Mouse (Mus musculus): ENCODE results near the gene Ttll4. TPM values are rescaled to one million over a fixed set of nuclear protein-coding genes. Genes with fewer than 3 reads are reported as not detected.
A peak's percentile ranks its signal among the peaks of the same experiment; 100 is the strongest.

The Ttll4 gene
- polyA plus RNA-seq, 1 experiment from 2014 or later, result 7.1 TPM

DNA sequence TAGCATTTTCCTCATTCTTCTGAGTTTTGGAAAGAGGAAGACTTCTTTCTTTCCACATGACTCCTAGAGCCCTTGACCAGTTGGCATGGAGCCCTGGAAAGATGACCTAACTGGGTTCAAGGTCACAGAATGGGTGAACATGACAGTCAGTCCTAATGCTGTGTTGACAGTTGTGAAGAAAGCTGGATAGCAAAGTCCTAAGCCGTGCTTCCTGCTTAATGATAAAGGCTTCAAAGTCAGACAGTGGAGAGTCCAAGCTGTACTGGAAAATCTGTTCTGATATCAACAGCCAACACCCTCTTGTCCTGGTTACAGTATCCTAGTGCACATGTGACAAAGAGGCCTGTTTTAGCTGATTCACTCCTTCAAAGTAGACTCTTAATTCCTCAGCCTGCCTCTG lies 37.2 kb downstream of the Ttll4 start:
- WGBS, result 25% methylated on average over 1 of the region's 1 CpGs
- H3K9ac ChIP-seq (ENCODE audit: low read length), result no peak overlapping the region
- peaks cover 12% of the 10 kb centered on the region for H3K4me1 ChIP-seq (ENCODE audit: control insufficient read depth, insufficient read depth, low read length)
- H3K27me3 ChIP-seq (ENCODE audit: control insufficient read depth, insufficient read depth, low read length), result no peaks in the 10 kb centered on the region
- H3K4me3 ChIP-seq (ENCODE audit: low read length), result no peak overlapping the region
- peak; percentile 66 for ATAC-seq (replicated peaks; ENCODE audit: extremely low read depth, insufficient read depth, low FRiP score)
- H3K4me2 ChIP-seq (ENCODE audit: low read depth, low read length), result no peak overlapping the region
- peak overlapping the region; percentile 58 for H3K27ac ChIP-seq (ENCODE audit: low read length)
- H3K9me3 ChIP-seq (replicated peaks; ENCODE audit: control insufficient read depth, low read length), result no peaks in the 10 kb centered on the region
- H3K36me3 ChIP-seq (ENCODE audit: control insufficient read depth, insufficient read depth), result peaks cover 31% of the 10 kb centered on the region

DNA sequence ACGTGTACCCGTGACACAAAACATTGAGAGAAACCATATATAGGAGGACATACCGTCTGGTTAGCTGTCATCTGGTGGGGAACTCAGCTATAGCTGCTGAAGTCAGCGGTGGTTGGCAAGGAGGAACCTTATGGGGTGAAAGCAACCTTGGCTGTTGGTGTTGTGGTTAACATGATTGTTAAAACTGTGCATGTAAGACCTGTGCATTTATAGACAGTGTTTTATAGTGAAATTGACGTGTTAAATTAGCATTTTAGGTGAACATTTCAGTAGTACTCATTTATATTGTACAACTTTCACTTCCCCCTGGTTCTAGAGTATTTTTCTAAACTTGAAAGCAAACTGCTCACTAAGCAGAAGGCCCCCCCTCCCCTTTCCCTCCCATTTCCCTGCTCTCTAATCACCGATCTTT lies 40.6 kb downstream of the Ttll4 start:
- H3K27ac ChIP-seq (ENCODE audit: low read length), result no peak overlapping the region
- WGBS, result 87% methylated on average over 6 of the region's 6 CpGs
- H3K4me3 ChIP-seq (ENCODE audit: low read length), result no peak overlapping the region
- H3K27me3 ChIP-seq (ENCODE audit: control insufficient read depth, insufficient read depth, low read length), result no peaks in the 10 kb centered on the region
- no peak overlapping the region for H3K4me2 ChIP-seq (ENCODE audit: low read depth, low read length)
- no peaks in the 10 kb centered on the region for H3K9me3 ChIP-seq (replicated peaks; ENCODE audit: control insufficient read depth, low read length)
- H3K36me3 ChIP-seq (ENCODE audit: control insufficient read depth, insufficient read depth), result peaks cover 12% of the 10 kb centered on the region
- peaks cover 17% of the 10 kb centered on the region for H3K4me1 ChIP-seq (ENCODE audit: control insufficient read depth, insufficient read depth, low read length)
- H3K9ac ChIP-seq (ENCODE audit: low read length), result no peak overlapping the region
- ATAC-seq (replicated peaks; ENCODE audit: extremely low read depth, insufficient read depth, low FRiP score), result no peak

DNA sequence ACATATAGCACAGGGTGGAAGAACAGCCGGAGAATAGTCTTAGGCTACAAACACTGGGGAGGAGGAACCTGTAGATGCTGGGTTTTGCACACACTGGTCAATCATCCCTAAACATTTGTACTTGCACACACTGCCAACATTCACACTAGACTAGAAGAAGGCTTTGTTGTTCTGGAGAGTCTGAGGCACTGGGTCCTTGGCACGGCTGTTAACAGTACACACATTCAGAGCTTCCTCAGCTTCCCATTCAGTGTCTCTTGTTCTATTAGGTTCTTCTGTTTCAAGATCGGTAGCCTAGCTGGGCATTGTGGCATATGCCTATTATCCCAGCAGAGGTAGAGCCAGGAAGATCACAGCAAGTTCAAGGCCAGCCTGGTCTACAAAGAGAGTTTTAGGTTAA lies 42.6 kb downstream of the Ttll4 start:
- H3K27ac ChIP-seq (ENCODE audit: low read length), result no peak overlapping the region
- peaks cover 9% of the 10 kb centered on the region for H3K4me1 ChIP-seq (ENCODE audit: control insufficient read depth, insufficient read depth, low read length)
- H3K9ac ChIP-seq (ENCODE audit: low read length), result no peak overlapping the region
- H3K27me3 ChIP-seq (ENCODE audit: control insufficient read depth, insufficient read depth, low read length), result no peaks in the 10 kb centered on the region
- H3K36me3 ChIP-seq (ENCODE audit: control insufficient read depth, insufficient read depth), result 0 out of 2 replicates have a peak, but pooled peaks cover 2% of the 10 kb centered on the region
- no peak overlapping the region for H3K4me2 ChIP-seq (ENCODE audit: low read depth, low read length)
- H3K9me3 ChIP-seq (replicated peaks; ENCODE audit: control insufficient read depth, low read length), result no peaks in the 10 kb centered on the region
- ATAC-seq (replicated peaks; ENCODE audit: extremely low read depth, insufficient read depth, low FRiP score), result no peak
- H3K4me3 ChIP-seq (ENCODE audit: low read length), result no peak overlapping the region
- 76% methylated on average over 3 of the region's 3 CpGs for WGBS

- no peak overlapping the region for H3K9ac ChIP-seq (ENCODE audit: low read length)
- 68% methylated on average over 5 of the region's 5 CpGs for WGBS
- H3K27me3 ChIP-seq (ENCODE audit: control insufficient read depth, insufficient read depth, low read length), result no peaks in the 10 kb centered on the region
- no peaks in the 10 kb centered on the region for H3K9me3 ChIP-seq (replicated peaks; ENCODE audit: control insufficient read depth, low read length)
- peaks cover 5% of the 10 kb centered on the region; the same call in 1 of the 2 replicates for H3K4me1 ChIP-seq (ENCODE audit: control insufficient read depth, insufficient read depth, low read length)
- ATAC-seq (replicated peaks; ENCODE audit: extremely low read depth, insufficient read depth, low FRiP score), result no peak
- no peaks in the 10 kb centered on the region for H3K36me3 ChIP-seq (ENCODE audit: control insufficient read depth, insufficient read depth)
- H3K4me2 ChIP-seq (ENCODE audit: low read depth, low read length), result no peak overlapping the region
- H3K4me3 ChIP-seq (ENCODE audit: low read length), result no peak overlapping the region
- no peak overlapping the region for H3K27ac ChIP-seq (ENCODE audit: low read length)
Observed at GRCm38 (mm10) chr1:74705016-74705415, 43.5 kb downstream of the Ttll4 start.

DNA sequence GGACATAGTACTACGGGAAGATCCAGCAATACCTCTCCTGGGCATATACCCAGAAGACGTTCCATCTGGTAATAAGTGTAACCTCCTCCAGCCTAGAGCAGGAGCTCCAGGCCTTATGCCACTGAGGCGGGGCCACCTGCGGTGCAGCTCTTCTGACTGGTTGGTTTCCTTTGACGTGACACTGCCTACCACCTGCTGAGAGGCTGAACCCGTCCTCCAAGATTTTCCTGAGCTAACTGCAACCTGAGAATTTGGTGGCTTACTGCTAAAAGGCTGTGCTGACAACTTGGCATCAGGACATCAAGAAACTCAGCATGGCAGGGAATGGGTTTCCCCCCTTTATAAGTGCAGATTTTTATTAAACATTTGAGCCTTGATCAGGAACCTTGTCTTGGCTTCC lies 48.0 kb downstream of the Ttll4 start:
- Histone ChIP-seq H3K36me3 (ENCODE audit: control insufficient read depth, insufficient read depth) (no peaks in the 10 kb centered on the region), H3K9me3 (replicated peaks; ENCODE audit: control insufficient read depth, low read length) (no peaks in the 10 kb centered on the region), H3K4me2 (ENCODE audit: low read depth, low read length) (no peak overlapping the region), H3K9ac (ENCODE audit: low read length) (no peak overlapping the region), H3K27ac (ENCODE audit: low read length) (no peak overlapping the region), H3K4me3 (ENCODE audit: low read length) (no peak overlapping the region), H3K4me1 (ENCODE audit: control insufficient read depth, insufficient read depth, low read length) (peaks cover 11% of the 10 kb centered on the region), H3K27me3 (ENCODE audit: control insufficient read depth, insufficient read depth, low read length) (no peaks in the 10 kb centered on the region)
- no peak for ATAC-seq (replicated peaks; ENCODE audit: extremely low read depth, insufficient read depth, low FRiP score)
- 38% methylated on average over 6 of the region's 6 CpGs for WGBS

DNA sequence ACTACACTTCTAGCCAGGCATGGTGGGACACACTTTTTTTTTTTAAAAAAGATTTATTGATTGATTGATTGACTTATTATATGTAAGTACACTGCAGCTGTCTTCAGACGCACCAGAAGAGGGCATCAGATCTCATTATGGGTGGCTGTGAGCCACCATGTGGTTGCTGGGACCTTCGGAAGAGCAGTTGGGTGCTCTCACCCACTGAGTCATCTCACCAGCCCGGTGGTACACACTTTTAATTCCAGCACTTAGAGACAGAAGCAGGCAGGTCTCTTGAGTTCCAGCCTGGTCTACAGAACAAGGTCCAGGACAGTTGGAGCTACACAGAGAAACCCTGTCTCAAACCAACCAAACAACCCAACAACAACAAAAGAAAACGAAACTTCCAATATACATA lies 50.5 kb downstream of the Ttll4 start:
- Histone ChIP-seq H3K9me3 (replicated peaks; ENCODE audit: control insufficient read depth, low read length) (no peaks in the 10 kb centered on the region), H3K4me1 (ENCODE audit: control insufficient read depth, insufficient read depth, low read length) (peaks cover 6% of the 10 kb centered on the region), H3K9ac (ENCODE audit: low read length) (no peak overlapping the region), H3K36me3 (ENCODE audit: control insufficient read depth, insufficient read depth) (no peaks in the 10 kb centered on the region), H3K27me3 (ENCODE audit: control insufficient read depth, insufficient read depth, low read length) (no peaks in the 10 kb centered on the region), H3K4me3 (ENCODE audit: low read length) (no peak overlapping the region), H3K27ac (ENCODE audit: low read length) (no peak overlapping the region), H3K4me2 (ENCODE audit: low read depth, low read length) (no peak overlapping the region)
- ATAC-seq (replicated peaks; ENCODE audit: extremely low read depth, insufficient read depth, low FRiP score), result no peak
- 69% methylated on average over 4 of the region's 4 CpGs for WGBS

DNA sequence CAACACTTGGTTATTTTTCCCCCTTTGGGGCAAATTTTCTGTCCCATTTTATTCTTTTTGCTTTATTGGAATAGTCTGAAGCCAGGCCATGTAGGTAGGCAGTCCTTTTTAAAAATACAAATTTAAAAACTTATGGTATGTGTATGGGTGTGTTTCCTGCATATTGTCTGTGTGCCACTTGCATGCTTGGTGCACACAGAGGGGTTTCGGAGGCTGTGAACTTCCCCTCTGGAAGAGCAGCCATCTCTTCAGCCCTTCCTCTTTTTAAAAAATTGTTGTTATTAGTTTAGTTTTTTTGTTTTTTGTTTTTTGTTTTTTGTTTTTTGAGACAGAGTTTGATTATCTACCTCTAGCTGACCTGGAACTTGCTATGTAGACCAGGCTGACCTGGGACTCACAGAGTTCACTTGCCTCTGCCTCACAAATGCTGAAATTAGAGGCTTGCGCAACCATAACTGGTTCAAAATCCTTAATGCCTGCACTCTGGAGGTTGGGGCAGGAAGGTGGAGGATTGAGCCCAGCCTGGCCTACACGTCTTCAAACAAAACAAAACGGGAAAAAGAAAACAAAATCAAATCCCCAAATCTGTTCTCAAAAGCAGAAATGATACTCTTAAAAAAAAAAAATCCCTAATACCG lies 51.0 kb downstream of the Ttll4 start:
- no peaks in the 10 kb centered on the region for H3K27me3 ChIP-seq (ENCODE audit: control insufficient read depth, insufficient read depth, low read length)
- H3K9ac ChIP-seq (ENCODE audit: low read length), result peak overlapping the region; percentile 77
- no peaks in the 10 kb centered on the region for H3K9me3 ChIP-seq (replicated peaks; ENCODE audit: control insufficient read depth, low read length)
- peak overlapping the region; percentile 81 for H3K4me2 ChIP-seq (ENCODE audit: low read depth, low read length)
- H3K36me3 ChIP-seq (ENCODE audit: control insufficient read depth, insufficient read depth), result no peaks in the 10 kb centered on the region
- peak overlapping the region; percentile 61 for H3K4me3 ChIP-seq (ENCODE audit: low read length)
- WGBS, result 35% methylated on average over 5 of the region's 5 CpGs
- H3K27ac ChIP-seq (ENCODE audit: low read length), result peak overlapping the region; percentile 64
- no peak for ATAC-seq (replicated peaks; ENCODE audit: extremely low read depth, insufficient read depth, low FRiP score)
- H3K4me1 ChIP-seq (ENCODE audit: control insufficient read depth, insufficient read depth, low read length), result peaks cover 6% of the 10 kb centered on the region

DNA sequence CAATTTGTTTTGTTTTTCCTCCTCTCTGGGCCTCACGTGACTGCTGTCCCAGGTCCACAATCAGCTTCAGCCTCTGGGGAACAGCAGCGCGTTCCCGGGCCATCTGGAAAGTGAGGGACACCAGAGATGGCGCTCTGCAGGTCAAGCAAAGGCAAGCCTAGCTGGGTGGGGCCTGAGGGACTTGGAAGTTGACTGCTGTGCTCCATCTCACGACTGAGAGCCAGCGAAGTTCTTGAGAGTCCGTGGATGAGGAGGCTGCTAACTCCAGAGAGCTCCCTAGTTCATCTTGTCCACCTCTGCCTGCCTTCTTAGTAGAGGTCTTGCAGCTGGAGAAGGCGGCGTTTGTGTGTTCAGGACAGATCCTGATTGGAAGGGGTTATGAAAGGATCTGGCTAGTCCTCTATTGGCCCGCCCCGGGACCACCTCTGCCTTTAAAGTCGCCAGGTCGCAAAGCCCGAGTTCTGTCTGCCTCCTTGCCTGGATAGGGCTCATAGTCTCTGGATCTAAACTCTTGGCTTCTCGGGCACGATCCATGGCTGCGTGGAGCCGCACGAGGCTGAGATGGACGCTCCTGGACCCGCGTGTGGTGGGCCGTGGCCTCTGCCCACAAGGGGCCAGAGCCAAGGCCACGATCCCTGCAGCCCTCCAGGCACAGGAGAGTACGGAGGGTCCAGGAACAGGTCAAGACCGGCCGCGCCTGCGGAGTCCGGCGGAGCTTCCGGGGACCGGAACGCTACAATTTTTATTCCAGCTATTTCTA lies 51.7 kb downstream of the Ttll4 start, which contains the start of gene Cyp27a1:
Gene Cyp27a1 (plus strand): TSS at position 476 of the 760 bp plus-strand sequence.
- H3K27me3 ChIP-seq (ENCODE audit: control insufficient read depth, insufficient read depth, low read length), result no peaks in the 10 kb centered on the region
- H3K27ac ChIP-seq (ENCODE audit: low read length), result peak within 1 kb of the TSS; percentile 64
- H3K36me3 ChIP-seq (ENCODE audit: control insufficient read depth, insufficient read depth), result no peaks in the 10 kb centered on the region

More for the DNA sequence above, 51.7 kb downstream of the Ttll4 start, which contains the start of gene Cyp27a1:
- WGBS, result 4% methylated on average over 35 of the region's 35 CpGs
- Histone ChIP-seq H3K4me1 (ENCODE audit: control insufficient read depth, insufficient read depth, low read length) (peaks cover 6% of the 10 kb centered on the region), H3K4me3 (ENCODE audit: low read length) (peak within 1 kb of the TSS; percentile 61), H3K9ac (ENCODE audit: low read length) (peak within 1 kb of the TSS; percentile 77), H3K9me3 (replicated peaks; ENCODE audit: control insufficient read depth, low read length) (no peaks in the 10 kb centered on the region), H3K4me2 (ENCODE audit: low read depth, low read length) (peak within 1 kb of the TSS; percentile 81)
- peak; percentile 83 for ATAC-seq (replicated peaks; ENCODE audit: extremely low read depth, insufficient read depth, low FRiP score)

All from heart, embryonic 16.5 days (tissue).